Mouse (Mus musculus): ENCODE measurements at regions not wholly inside any gene's neighbourhood (a gene's known extent, or its start where the extent isn't known, plus 50 kb on each side); places are given as distances from the start of the nearest gene placed in this dataset.

- no peak for TF ChIP-seq ZKSCAN1 (IDR thresholded peaks at IDR 0.05; ENCODE audit: low read depth, low read length)
These were observed 133.3 kb upstream of the Tmpo start (continued) for GRCm38 (mm10) chr10:91314441-91314840.

- Histone ChIP-seq H3K79me2 (ENCODE audit: control insufficient read depth, insufficient read depth, low read length, poor library complexity) (no peaks in the 10 kb centered on the region), H3K4me1 (ENCODE audit: control insufficient read depth in 1 of 2, insufficient read depth in 2 of 2, low read length in 2 of 2) (no peaks in the 10 kb centered on the region), H3K27ac (ENCODE audit: control insufficient read depth, low read depth, low read length) (no peak overlapping the region), H3K4me3 (ENCODE audit: control insufficient read depth in 1 of 2, insufficient read depth in 1 of 2, low read depth in 2 of 2, low read length in 2 of 2) (no peak overlapping the region), H3K27me3 (ENCODE audit: control insufficient read depth in 1 of 2, insufficient read depth in 2 of 2, low read length in 2 of 2) (0 out of 4 replicates have a peak, but pooled peaks cover 0 to 1% of the 10 kb centered on the region in 2 experiments), H3K9ac (ENCODE audit: control insufficient read depth, low read depth, low read length, poor library complexity, severe bottlenecking) (no peak overlapping the region), H3K36me3 (ENCODE audit: control insufficient read depth in 1 of 2, insufficient read depth in 2 of 2, low read length in 2 of 2) (no peaks in the 10 kb centered on the region), H3K9me3 (replicated peaks; ENCODE audit: insufficient read depth, low read length) (no peaks in the 10 kb centered on the region)
- TF ChIP-seq POLR2A (IDR thresholded peaks at IDR 0.05; ENCODE audit: control insufficient read depth in 1 of 2, insufficient read depth in 1 of 2, low read depth in 1 of 2, low read length in 2 of 2, poor library complexity in 1 of 2) (no peak), HCFC1 (IDR thresholded peaks at IDR 0.05; ENCODE audit: low read depth, low read length) (no peak), RAD21 (IDR thresholded peaks at IDR 0.05; ENCODE audit: low read depth, low read length) (no peak), TAL1 (IDR thresholded peaks at IDR 0.05; ENCODE audit: low read length) (no peak), NELFE (IDR thresholded peaks at IDR 0.05; ENCODE audit: low read depth, low read length) (no peak), MEF2A (IDR thresholded peaks at IDR 0.05; ENCODE audit: extremely low read depth, insufficient replicate concordance, low read depth, low read length, poor library complexity, severe bottlenecking) (no peak), KAT2A (conservative IDR thresholded peaks at IDR 0.05; ENCODE audit: low read depth, low read length) (no peak), GABPA (IDR thresholded peaks at IDR 0.05; ENCODE audit: low read depth, low read length) (no peak), MXI1 (IDR thresholded peaks at IDR 0.05; ENCODE audit: low read depth, low read length) (no peak)
- DNase-seq (ENCODE audit: low read depth, low spot score), result no peak
These were observed 132.2 kb upstream of the Tmpo start for GRCm38 (mm10) chr10:91313316-91313715.

- no peak overlapping the region for H3K9ac ChIP-seq (ENCODE audit: control insufficient read depth, low read depth, low read length, poor library complexity, severe bottlenecking)
- DNase-seq (ENCODE audit: low read depth, low spot score), result no peak
- H3K4me1 ChIP-seq (ENCODE audit: control insufficient read depth in 1 of 2, insufficient read depth in 2 of 2, low read length in 2 of 2), result no peaks in the 10 kb centered on the region
- H3K27ac ChIP-seq (ENCODE audit: control insufficient read depth, low read depth, low read length), result no peak overlapping the region
- TF ChIP-seq CTCF (IDR thresholded peaks at IDR 0.05 in 2 of 3, conservative IDR thresholded peaks at IDR 0.05 in 1 of 3; ENCODE audit: control insufficient read depth in 1 of 3, insufficient read depth in 1 of 3, low read depth in 2 of 3, low read length in 3 of 3, poor library complexity in 1 of 3, severe bottlenecking in 1 of 3) (no peak), EP300 (IDR thresholded peaks at IDR 0.05; ENCODE audit: low read depth in 1 of 2, low read length in 2 of 2) (no peak), MYB (IDR thresholded peaks at IDR 0.05; ENCODE audit: low read depth, low read length) (no peak), TCF12 (IDR thresholded peaks at IDR 0.05; ENCODE audit: low read depth, low read length) (no peak), MEF2A (IDR thresholded peaks at IDR 0.05; ENCODE audit: extremely low read depth, insufficient replicate concordance, low read depth, low read length, poor library complexity, severe bottlenecking) (no peak), KAT2A (conservative IDR thresholded peaks at IDR 0.05; ENCODE audit: low read depth, low read length) (no peak), ZKSCAN1 (IDR thresholded peaks at IDR 0.05; ENCODE audit: low read depth, low read length) (no peak), SMC3 (IDR thresholded peaks at IDR 0.05; ENCODE audit: low read depth, low read length) (no peak), POLR2AphosphoS2 (IDR thresholded peaks at IDR 0.05; ENCODE audit: low read length) (no peak), TAL1 (IDR thresholded peaks at IDR 0.05; ENCODE audit: low read length) (no peak), E2F4 (IDR thresholded peaks at IDR 0.05; ENCODE audit: borderline replicate concordance, low read depth, low read length) (no peak), SIN3A (IDR thresholded peaks at IDR 0.05; ENCODE audit: low read length) (no peak), USF1 (IDR thresholded peaks at IDR 0.05; ENCODE audit: low read depth, low read length) (no peak), USF2 (IDR thresholded peaks at IDR 0.05; ENCODE audit: borderline replicate concordance in 1 of 2, insufficient read depth in 1 of 2, low read depth in 1 of 2, low read length in 2 of 2) (no peak), CHD1 (IDR thresholded peaks at IDR 0.05; ENCODE audit: low read depth, low read length) (no peak), UBTF (IDR thresholded peaks at IDR 0.05; ENCODE audit: borderline replicate concordance, insufficient read depth, low read depth, low read length) (no peak), BHLHE40 (IDR thresholded peaks at IDR 0.05; ENCODE audit: borderline replicate concordance, low read depth, low read length) (no peak), NRF1 (IDR thresholded peaks at IDR 0.05; ENCODE audit: insufficient read depth, low read depth, low read length, poor library complexity, severe bottlenecking) (no peak), RCOR1 (IDR thresholded peaks at IDR 0.05; ENCODE audit: low read depth, low read length) (no peak), MYC (IDR thresholded peaks at IDR 0.05; ENCODE audit: low read depth, low read length) (no peak)
- H3K27me3 ChIP-seq (ENCODE audit: control insufficient read depth in 1 of 2, insufficient read depth in 2 of 2, low read length in 2 of 2), result 0 out of 4 replicates have a peak, but pooled peaks cover 0 to 1% of the 10 kb centered on the region in 2 experiments
- no peaks in the 10 kb centered on the region for H3K9me3 ChIP-seq (replicated peaks; ENCODE audit: insufficient read depth, low read length)
- H3K36me3 ChIP-seq (ENCODE audit: control insufficient read depth in 1 of 2, insufficient read depth in 2 of 2, low read length in 2 of 2), result no peaks in the 10 kb centered on the region
- no peak overlapping the region for H3K4me3 ChIP-seq (ENCODE audit: control insufficient read depth in 1 of 2, insufficient read depth in 1 of 2, low read depth in 2 of 2, low read length in 2 of 2)
- H3K79me2 ChIP-seq (ENCODE audit: control insufficient read depth, insufficient read depth, low read length, poor library complexity), result no peaks in the 10 kb centered on the region
These were observed 131.8 kb upstream of the Tmpo start for GRCm38 (mm10) chr10:91312913-91313312.
